Mouse (Mus musculus) spleen, adult 2 months (tissue): ENCODE measurements at regions not wholly inside any gene's neighbourhood (a gene's known extent, or its start where the extent isn't known, plus 50 kb on each side); places are given as distances from the start of the nearest gene placed in this dataset.
A peak's percentile ranks its signal among the peaks of the same experiment; 100 is the strongest.

Source experiments
- DNase-seq, 2 experiments: peaks; one replicate each; pipeline versions ENCODE4 v3.0.0 to v3.0.0-alpha.2; 2012 to 2021; ENCODE audit warnings: low spot score in 2 of 2, low read depth in 1 of 2
- H3K27ac ChIP-seq: fragments of 200-500 bp; 2 replicates; pipeline ENCODE4 v1.5.1; 2012; ENCODE audit warnings: low read length, inconsistent platforms; ENCODE audit not compliant: insufficient read depth
- H3K27me3 ChIP-seq: fragments of 200-500 bp; 2 replicates; pipeline ENCODE4 v1.6.1; 2012; ENCODE audit warnings: mild to moderate bottlenecking, moderate library complexity, low read length, inconsistent platforms; ENCODE audit not compliant: control insufficient read depth, insufficient read depth
- H3K36me3 ChIP-seq: fragments of 200-500 bp; 2 replicates; pipeline ENCODE4 v1.6.1; 2012; ENCODE audit warnings: mild to moderate bottlenecking, low read length, inconsistent platforms; ENCODE audit not compliant: control insufficient read depth, insufficient read depth
- H3K4me1 ChIP-seq: fragments of 200-500 bp; 2 replicates; pipeline ENCODE4 v1.6.1; 2011; ENCODE audit warnings: inconsistent platforms; ENCODE audit not compliant: control insufficient read depth, insufficient read depth, insufficient read length
- H3K4me3 ChIP-seq: fragments of 200-500 bp; 2 replicates; pipeline ENCODE4 v1.5.1; 2011; ENCODE audit warnings: mild to moderate bottlenecking, inconsistent platforms; ENCODE audit not compliant: insufficient read depth, insufficient read length; ENCODE audit errors: extremely low read depth
- CTCF ChIP-seq: fragments of 200-500 bp; IDR thresholded peaks from 2 replicates; pipeline ENCODE4 v1.5.1; 2011; ENCODE audit warnings: mild to moderate bottlenecking, inconsistent platforms; ENCODE audit not compliant: insufficient read depth, insufficient read length, insufficient replicate concordance; ENCODE audit errors: extremely low read depth
- POLR2A ChIP-seq: fragments of 200-500 bp; IDR thresholded peaks from 2 replicates; pipeline ENCODE4 v1.6.1; 2011; ENCODE audit warnings: low read depth, low read length, inconsistent platforms
- WGBS: fragments of 180-500 bp; shearing (Covaris S2); methylation state at CpG from one replicate; pipeline ENCODE4 v1.1.7; 2018; 5-methylcytosine and 5-hydroxymethylcytosine counted together

DNA sequence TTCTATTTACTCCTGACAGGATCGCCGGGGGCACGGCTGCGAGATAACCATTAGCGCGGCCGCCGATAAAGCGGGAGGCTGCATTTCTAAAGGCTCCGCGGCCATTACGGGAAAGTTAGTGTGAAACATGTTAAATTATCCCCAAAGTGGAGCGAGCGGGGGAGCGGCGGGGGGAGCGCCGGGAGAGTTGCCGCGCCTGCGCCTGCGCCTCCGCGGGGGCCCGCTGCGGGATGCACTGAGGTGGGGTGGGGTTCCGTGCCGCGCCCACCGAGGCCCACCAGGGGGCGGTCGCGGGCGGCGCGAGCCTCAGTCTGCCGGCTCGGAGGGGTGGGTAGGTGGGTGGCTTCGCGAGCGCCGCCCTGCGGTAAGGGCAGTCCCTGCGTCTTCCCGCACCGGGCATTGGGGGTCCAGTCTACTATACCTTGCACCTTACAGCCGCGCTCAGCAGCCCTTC is 71.8 kb upstream of the Pax2 start:
- 3% methylated on average over 46 of the region's 48 CpGs for WGBS
- Histone ChIP-seq H3K36me3 (no peaks in the 10 kb centered on the region), H3K27ac (no peak overlapping the region), H3K27me3 (peaks cover 12% of the 10 kb centered on the region), H3K4me3 (no peak overlapping the region), H3K4me1 (peaks cover 2% of the 10 kb centered on the region; the same call in 1 of the 2 replicates)
- TF ChIP-seq CTCF (peak; percentile 32; the same call in 1 of the 2 replicates), POLR2A (no peak)
- DNase-seq = peak in 1 of 2 experiments; percentile 4

DNA sequence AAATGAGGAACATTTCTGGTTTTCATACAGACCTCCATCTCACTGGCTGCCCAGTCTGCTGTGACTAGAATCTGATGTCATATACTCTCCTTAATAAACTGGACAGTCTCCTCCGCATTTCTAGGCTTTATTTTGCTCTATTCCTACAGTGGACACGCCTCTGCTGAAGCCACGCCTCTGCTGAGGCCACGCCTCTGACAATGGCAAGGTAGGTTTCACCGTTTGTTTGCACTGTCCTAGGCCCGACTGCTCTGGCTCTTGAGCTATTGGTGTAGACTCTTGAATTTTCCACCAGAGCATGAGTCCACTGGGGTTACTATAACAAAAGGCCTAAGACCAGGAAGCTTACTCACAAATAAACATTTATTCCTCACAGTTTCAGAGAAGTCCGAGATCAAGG is 69.8 kb upstream of the Pax2 start:
- TF ChIP-seq CTCF (no peak), POLR2A (no peak)
- H3K27ac ChIP-seq = no peak overlapping the region
- H3K27me3 ChIP-seq = peaks cover 12% of the 10 kb centered on the region

DNA sequence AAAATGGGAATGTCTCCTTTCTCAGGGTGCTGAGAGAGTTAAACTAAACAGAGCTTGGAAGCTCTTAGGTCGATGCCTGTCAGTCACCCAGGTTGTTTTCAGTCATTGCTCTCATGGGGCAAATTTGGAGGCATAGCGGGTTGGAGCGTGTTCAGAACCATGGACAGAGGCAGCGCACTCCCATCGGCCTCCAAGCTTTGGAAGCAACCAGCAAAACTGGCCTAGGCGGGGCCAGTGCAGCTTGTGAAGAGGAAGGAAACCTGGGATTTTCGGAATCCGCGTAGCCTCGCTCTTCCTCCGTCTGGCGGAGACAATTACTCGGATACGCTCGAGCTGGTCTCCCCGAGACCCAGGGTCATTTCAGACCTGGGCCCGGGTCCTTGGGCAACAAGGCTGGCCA is 63.4 kb upstream of the Pax2 start:
- H3K4me3 ChIP-seq = no peak overlapping the region
- no peak for DNase-seq
- WGBS = 2% methylated on average over 17 of the region's 17 CpGs
- peaks cover 2% of the 10 kb centered on the region; the same call in 1 of the 2 replicates for H3K27me3 ChIP-seq
- TF ChIP-seq POLR2A (no peak), CTCF (no peak)
- no peaks in the 10 kb centered on the region for H3K36me3 ChIP-seq
- no peaks in the 10 kb centered on the region for H3K4me1 ChIP-seq
- no peak overlapping the region for H3K27ac ChIP-seq

More for the DNA sequence above, 69.8 kb upstream of the Pax2 start:
- H3K4me3 ChIP-seq = no peak overlapping the region
- WGBS = 44% methylated on average over 7 of the region's 7 CpGs
- H3K4me1 ChIP-seq = peaks cover 2% of the 10 kb centered on the region; the same call in 1 of the 2 replicates
- no peaks in the 10 kb centered on the region for H3K36me3 ChIP-seq
- no peak for DNase-seq

DNA sequence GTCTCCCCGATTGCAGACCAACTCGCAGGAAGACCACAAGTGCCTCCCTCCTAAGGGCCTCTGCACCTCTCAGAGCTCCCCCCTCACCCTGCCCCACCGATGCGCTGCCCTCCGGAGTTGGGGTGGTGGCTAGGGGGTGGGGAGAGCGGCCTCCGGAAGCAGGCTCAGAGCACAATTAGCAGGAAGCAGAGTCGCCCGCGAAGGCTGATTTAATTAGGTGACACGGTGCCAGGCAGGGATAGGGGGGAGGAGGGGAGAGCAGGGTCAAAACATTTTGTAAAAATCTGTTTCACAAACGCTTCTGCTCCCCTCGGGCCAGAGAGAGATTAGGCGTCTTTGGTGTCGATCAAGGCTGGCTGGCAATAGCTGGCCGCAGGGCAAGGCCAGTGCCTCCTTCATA is 63.0 kb upstream of the Pax2 start:
- 5% methylated on average over 16 of the region's 16 CpGs for WGBS
- TF ChIP-seq POLR2A = no peak
- no peak for TF ChIP-seq CTCF
- H3K27ac ChIP-seq = no peak overlapping the region
- no peaks in the 10 kb centered on the region for H3K36me3 ChIP-seq
- H3K4me3 ChIP-seq = no peak overlapping the region
- no peaks in the 10 kb centered on the region for H3K4me1 ChIP-seq
- peaks cover 2% of the 10 kb centered on the region; the same call in 1 of the 2 replicates for H3K27me3 ChIP-seq
- no peak for DNase-seq

DNA sequence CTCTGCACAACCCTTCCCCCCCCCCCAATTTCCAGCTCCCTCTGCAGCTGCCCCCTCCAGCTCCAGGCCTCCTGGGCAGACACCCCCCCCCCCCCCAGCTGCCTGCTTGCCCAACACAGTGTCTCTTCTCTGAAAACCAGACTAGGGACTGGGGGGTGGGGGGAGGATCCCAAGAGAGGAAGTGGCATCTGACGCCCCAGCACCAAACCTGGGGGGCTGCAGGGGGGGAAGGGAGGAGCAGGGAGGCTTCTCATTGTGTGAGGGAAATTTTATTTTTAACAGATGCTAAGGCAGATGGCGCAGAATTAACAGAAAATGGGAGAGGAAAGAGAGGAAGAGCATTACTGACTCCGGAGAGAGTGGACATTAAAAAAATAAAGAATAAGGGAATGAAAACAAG is 60.5 kb upstream of the Pax2 start:
- no peaks in the 10 kb centered on the region for H3K36me3 ChIP-seq
- H3K4me1 ChIP-seq = no peaks in the 10 kb centered on the region
- WGBS = 19% methylated on average over 3 of the region's 3 CpGs
- no peak overlapping the region for H3K4me3 ChIP-seq
- TF ChIP-seq POLR2A (no peak), CTCF (no peak)
- peaks cover 7% of the 10 kb centered on the region; the same call in 1 of the 2 replicates for H3K27me3 ChIP-seq
- H3K27ac ChIP-seq = no peak overlapping the region
- no peak for DNase-seq

DNA sequence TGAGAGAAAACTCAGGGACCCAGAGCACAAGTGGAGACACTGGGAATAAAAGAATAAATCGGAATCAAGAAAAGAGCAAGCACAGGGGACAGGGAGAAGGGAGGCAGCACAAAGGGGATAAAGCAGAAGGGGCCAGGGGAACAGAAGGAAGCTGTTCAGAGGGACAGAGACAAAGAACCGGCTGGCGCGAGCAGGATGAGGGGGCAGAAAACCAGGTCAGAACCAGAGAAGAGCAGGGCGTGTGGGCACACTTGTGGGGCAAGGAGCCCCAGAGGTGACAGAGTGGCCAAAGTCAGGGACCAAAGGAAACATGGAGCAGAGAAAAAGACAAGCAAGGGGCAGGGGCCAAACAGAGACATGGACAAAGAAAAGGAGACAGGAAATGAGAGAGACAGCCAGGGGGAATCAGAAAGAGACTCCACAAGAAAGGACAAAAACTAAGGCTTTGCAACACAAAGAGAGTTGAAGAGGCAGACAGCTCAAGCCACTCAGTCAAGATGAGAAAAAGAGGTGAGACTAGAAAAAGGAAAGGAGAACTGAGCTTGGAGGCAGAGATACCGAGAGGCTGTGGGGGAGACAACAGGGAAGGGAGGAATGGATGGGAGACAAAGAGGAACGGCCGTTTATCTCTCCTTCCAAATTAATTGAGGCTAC is 59.7 kb upstream of the Pax2 start:
- DNase-seq = no peak
- Histone ChIP-seq H3K27me3 (peaks cover 7% of the 10 kb centered on the region; the same call in 1 of the 2 replicates), H3K27ac (no peak overlapping the region), H3K4me3 (no peak overlapping the region), H3K4me1 (no peaks in the 10 kb centered on the region), H3K36me3 (no peaks in the 10 kb centered on the region)
- WGBS = 19% methylated on average over 8 of the region's 8 CpGs
- no peak for TF ChIP-seq CTCF

DNA sequence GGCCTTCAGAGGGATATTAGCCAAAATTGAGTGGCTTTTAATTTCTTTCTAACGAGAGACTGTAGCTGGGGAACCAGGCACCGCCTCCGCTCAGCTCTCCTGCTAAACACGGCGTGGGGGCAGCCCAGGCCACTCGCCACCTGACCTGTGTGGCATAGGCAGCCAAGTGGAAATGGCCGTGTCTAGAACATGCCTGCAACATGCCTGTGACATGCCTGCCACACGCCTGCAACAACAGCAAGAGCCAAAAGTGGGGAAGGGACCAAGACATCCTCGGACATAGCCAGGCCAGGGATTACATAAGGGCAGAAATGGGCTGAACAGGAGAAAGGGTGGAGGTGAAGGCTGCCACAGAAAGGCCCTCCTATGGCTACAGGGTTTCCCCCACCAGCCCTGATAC is 59.1 kb upstream of the Pax2 start:
- no peaks in the 10 kb centered on the region for H3K36me3 ChIP-seq
- TF ChIP-seq CTCF (no peak), POLR2A (no peak)
- DNase-seq = no peak
- WGBS = 55% methylated on average over 9 of the region's 9 CpGs
- no peak overlapping the region for H3K4me3 ChIP-seq
- H3K4me1 ChIP-seq = no peaks in the 10 kb centered on the region
- peaks cover 7% of the 10 kb centered on the region; the same call in 1 of the 2 replicates for H3K27me3 ChIP-seq
- H3K27ac ChIP-seq = no peak overlapping the region
